Comparison of ENCODE assay signal across 8 mouse cellular contexts in genomic region chr15:9140252-9140680, GRCm38 (mm10). TPM values are rescaled to one million over a fixed set of nuclear protein-coding genes. Genes with fewer than 3 reads are reported as not detected.
DNase-seq lines count a peak whose midpoint lies in the region; ATAC-seq and TF ChIP-seq lines count a peak whose summit lies in the region.

Lmbrd2 (plus strand) TSS chr15:9140550.

- TF ChIP-seq POLR2A in bone marrow, adult 2 months (IDR thresholded peaks at IDR 0.05; ENCODE audit: borderline replicate concordance, control insufficient read depth, low read depth, low read length) = peak; percentile 53; the same call in 1 of the 2 replicates

- peaks cover 14% of the 10 kb centered on the region for H3K36me3 ChIP-seq in embryonic facial prominence, embryonic 15.5 days
- H3K36me3 ChIP-seq in kidney, embryonic 14.5 days (ENCODE audit: control insufficient read depth, insufficient read depth, low read length) = peaks cover 26% of the 10 kb centered on the region
- peaks cover 24% of the 10 kb centered on the region for H3K36me3 ChIP-seq in limb, embryonic 15.5 days

- H3K4me3 ChIP-seq in bone marrow, adult 2 months (replicated peaks; ENCODE audit: control insufficient read depth, low read depth, low read length) = peak within 1 kb of the TSS; percentile 92
- peak within 1 kb of the TSS; percentile 79 for H3K4me3 ChIP-seq in embryonic facial prominence, embryonic 15.5 days (replicated peaks)
- peak within 1 kb of the TSS; percentile 75 for H3K4me3 ChIP-seq in kidney, embryonic 14.5 days (ENCODE audit: low read length)
- peak within 1 kb of the TSS; percentile 80 for H3K4me3 ChIP-seq in limb, embryonic 15.5 days

- under 1% methylated on average over 34 of the region's 34 CpGs for WGBS in bone marrow, adult 2 months
- WGBS in embryonic facial prominence, embryonic 15.5 days = under 1% methylated on average over 34 of the region's 34 CpGs
- 1% methylated on average over 34 of the region's 34 CpGs for WGBS in kidney, embryonic 14.5 days
- under 1% methylated on average over 34 of the region's 34 CpGs for WGBS in limb, embryonic 15.5 days

- DNase-seq in 416B (ENCODE audit: low read depth) = peak; percentile 96
- DNase-seq in heart, adult 9 months (ENCODE audit: low spot score in 2 of 2) = peak; percentile 95 to 96
- peak; percentile 89 for DNase-seq in monocyte, adult 2 months (ENCODE audit: low read depth in 1 of 2, low spot score in 2 of 2)
- peak; percentile 95 to 97 for DNase-seq in spleen, postnatal 36 days (ENCODE audit: low spot score in 2 of 2)

- H3K4me1 ChIP-seq in bone marrow, adult 2 months (ENCODE audit: control insufficient read depth, insufficient read depth, low read length) = no peaks in the 10 kb centered on the region; the same call in 1 of the 2 replicates
- H3K4me1 ChIP-seq in embryonic facial prominence, embryonic 15.5 days = peaks cover 37% of the 10 kb centered on the region
- peaks cover 11% of the 10 kb centered on the region; the same call in 1 of the 2 replicates for H3K4me1 ChIP-seq in kidney, embryonic 14.5 days (ENCODE audit: control insufficient read depth, insufficient read depth, low read length)
- peaks cover 25% of the 10 kb centered on the region for H3K4me1 ChIP-seq in limb, embryonic 15.5 days

- peak within 1 kb of the TSS; percentile 35; the same call in 1 of the 2 replicates for H3K27ac ChIP-seq in bone marrow, adult 2 months (ENCODE audit: control insufficient read depth, insufficient read depth, low read depth, low read length, poor library complexity)
- peak within 1 kb of the TSS; percentile 79 for H3K27ac ChIP-seq in embryonic facial prominence, embryonic 15.5 days (replicated peaks)
- H3K27ac ChIP-seq in kidney, embryonic 14.5 days (ENCODE audit: low read depth, low read length) = peak within 1 kb of the TSS; percentile 66
- H3K27ac ChIP-seq in limb, embryonic 15.5 days = peak within 1 kb of the TSS; percentile 80

- TF ChIP-seq CTCF in bone marrow, adult 2 months (IDR thresholded peaks at IDR 0.05; ENCODE audit: control insufficient read depth, insufficient read depth, low read length) = no peak

- peak within 1 kb of the TSS; percentile 60 for H3K4me2 ChIP-seq in embryonic facial prominence, embryonic 15.5 days (replicated peaks)
- H3K4me2 ChIP-seq in kidney, embryonic 14.5 days (replicated peaks; ENCODE audit: low read depth, low read length) = peak within 1 kb of the TSS; percentile 67
- H3K4me2 ChIP-seq in limb, embryonic 15.5 days = peak within 1 kb of the TSS; percentile 60

- no peaks in the 10 kb centered on the region for H3K9me3 ChIP-seq in embryonic facial prominence, embryonic 15.5 days (replicated peaks)
- H3K9me3 ChIP-seq in kidney, embryonic 14.5 days (ENCODE audit: control insufficient read depth, low read length) = no peaks in the 10 kb centered on the region
- H3K9me3 ChIP-seq in limb, embryonic 15.5 days = no peaks in the 10 kb centered on the region

- no peaks in the 10 kb centered on the region for H3K27me3 ChIP-seq in embryonic facial prominence, embryonic 15.5 days
- H3K27me3 ChIP-seq in kidney, embryonic 14.5 days (ENCODE audit: control insufficient read depth, insufficient read depth, low read length) = no peaks in the 10 kb centered on the region
- no peaks in the 10 kb centered on the region for H3K27me3 ChIP-seq in limb, embryonic 15.5 days

- ATAC-seq in embryonic facial prominence, embryonic 15.5 days (ENCODE audit: insufficient number of reproducible peaks, low FRiP score, low TSS enrichment, low read depth) = peak; percentile 98
- ATAC-seq in kidney, embryonic 14.5 days (ENCODE audit: low FRiP score, low TSS enrichment) = peak; percentile 98
- ATAC-seq in limb, embryonic 15.5 days (ENCODE audit: insufficient number of reproducible peaks, low FRiP score, low TSS enrichment, low read depth) = peak; percentile 98

- H3K9ac ChIP-seq in embryonic facial prominence, embryonic 15.5 days = peak within 1 kb of the TSS; percentile 53
- H3K9ac ChIP-seq in kidney, embryonic 14.5 days (ENCODE audit: low read depth, low read length) = peak within 1 kb of the TSS; percentile 76
- H3K9ac ChIP-seq in limb, embryonic 15.5 days = peak within 1 kb of the TSS; percentile 79

RNA-seq across cellular contexts. Expression of gene Lmbrd2, which starts in this region (rescaled TPM):
- 5.1 and 10.4 TPM in 2 replicates for polyA plus RNA-seq in bone marrow, adult 2 months (2011; ENCODE audit: insufficient read depth, insufficient read length, low replicate concordance, missing spikeins)
- polyA plus RNA-seq in embryonic facial prominence, embryonic 15.5 days (2015; fragmentation: Nextera tagmentation; extraction: Ambion mirVana) = 2.2 and 3.3 TPM in 2 replicates
- 5.8 and 5.9 TPM in 2 replicates for polyA plus RNA-seq in kidney, embryonic 14.5 days (2014; fragmentation: Nextera tagmentation; extraction: Ambion mirVana)
- polyA plus RNA-seq in limb, embryonic 15.5 days (2015; fragmentation: Nextera tagmentation; extraction: Ambion mirVana) = 2.2 and 2.4 TPM in 2 replicates

Comparison
In these comparisons a context has a peak if more than half of its experiments do, and no peak if none do; other contexts are left out.
1. Peak in every context shown above with its lines: DNase-seq, ATAC-seq, H3K4me3 ChIP-seq and H3K27ac ChIP-seq.